Mouse (Mus musculus): ENCODE data around the gene Brox.
"Not testable (repeated sequence)": the region's sequence is repeated elsewhere in the genome, so short reads cannot be mapped to it uniquely, and the experiment has no call there.

Brox gene

DNA sequence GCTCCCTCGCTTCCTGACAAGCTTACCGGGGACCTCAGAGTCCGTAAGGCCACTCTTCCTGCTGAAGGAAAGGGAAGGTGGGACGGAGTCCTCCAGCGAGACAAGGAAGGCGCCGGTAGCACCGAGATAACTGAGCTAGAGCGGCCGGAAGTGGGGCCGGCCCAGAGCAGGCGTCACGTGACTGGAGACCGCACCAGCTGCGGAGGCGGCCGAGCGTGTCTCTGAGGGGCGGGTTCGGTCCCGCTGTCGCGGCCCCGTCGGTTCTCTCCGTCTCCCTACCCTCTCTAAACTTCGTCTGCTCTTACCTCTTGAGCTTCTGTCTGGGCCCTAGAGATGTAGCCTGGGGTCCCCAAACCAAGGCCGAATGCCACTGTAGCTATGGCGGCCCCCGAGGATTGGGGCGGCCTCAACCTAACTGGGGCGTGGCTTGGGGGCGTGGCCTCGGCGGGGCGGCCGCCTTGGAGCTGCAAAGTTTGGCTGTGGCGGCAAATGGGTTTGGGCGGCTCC lies at the start of gene Brox:
TSS of gene Brox (minus strand) at position 393 of the 507 bp plus-strand sequence.
- in situ Hi-C loops (cut with MboI), result no loop called here

DNA sequence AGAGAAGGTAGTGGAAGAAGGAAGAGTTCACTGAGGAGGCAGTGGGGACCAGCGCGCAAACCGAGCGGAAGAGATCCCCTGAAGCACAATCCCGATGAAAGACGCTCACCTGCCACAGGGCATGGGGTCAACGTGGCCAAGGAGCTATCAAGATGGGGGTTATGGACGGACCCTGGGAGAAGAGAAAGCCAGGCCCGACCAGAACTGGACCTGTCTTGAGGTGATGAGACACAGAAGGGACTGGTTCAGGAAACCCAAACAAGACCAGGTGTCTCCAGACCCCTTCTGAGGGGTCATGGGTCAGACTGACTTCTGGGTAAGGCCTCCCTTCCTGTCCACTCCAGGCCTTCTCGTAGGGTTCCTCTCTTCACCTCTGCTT lies 48.7 kb upstream of the Brox start:
- in situ Hi-C loops (cut with MboI), result no loop called here

DNA sequence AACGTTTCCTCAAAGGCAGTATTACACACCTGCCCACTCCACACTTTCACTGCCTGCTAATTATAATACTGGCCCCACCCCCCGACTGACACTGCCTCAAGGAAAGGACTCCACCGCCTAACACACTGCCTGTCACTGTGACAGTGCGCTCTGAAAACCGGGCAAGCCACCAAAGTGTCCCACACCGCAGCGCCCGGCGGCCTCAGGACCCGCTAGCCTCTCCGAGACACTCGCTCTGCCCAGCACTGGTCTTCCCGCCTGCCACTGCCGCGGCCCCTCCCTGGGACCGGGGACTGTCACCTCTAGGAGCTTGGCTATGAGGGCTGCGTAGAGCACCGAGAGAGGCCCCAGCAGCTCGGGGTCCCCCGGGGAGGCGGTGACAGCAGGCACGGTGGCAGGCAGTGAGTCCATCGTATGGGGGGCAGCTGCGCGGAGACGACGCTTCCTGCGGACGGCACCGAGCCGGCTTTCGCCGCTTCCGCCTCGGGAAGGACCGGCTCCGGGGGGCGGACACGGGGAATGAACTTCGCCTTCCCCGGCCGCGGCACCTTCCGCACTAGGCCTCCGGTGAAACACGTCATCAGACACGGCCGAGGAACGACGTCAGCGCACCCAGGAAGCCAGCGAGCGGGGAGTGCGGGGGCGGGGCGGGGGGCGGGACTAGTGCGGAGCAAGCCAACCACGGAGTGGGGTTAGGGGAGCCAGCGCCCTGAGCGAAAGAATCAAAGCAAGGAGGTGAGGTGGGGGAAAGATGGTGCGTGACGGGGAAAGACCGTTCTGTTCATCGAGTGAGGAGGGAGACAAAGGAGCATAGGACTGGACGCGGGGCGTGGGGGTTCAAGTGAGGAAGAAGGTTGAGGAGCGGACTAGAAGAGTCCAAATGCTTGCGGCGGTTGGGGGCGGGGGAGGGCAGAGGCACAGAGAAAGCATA lies 48.1 kb upstream of the Brox start:
- in situ Hi-C loops (cut with MboI), result no loop called here

DNA sequence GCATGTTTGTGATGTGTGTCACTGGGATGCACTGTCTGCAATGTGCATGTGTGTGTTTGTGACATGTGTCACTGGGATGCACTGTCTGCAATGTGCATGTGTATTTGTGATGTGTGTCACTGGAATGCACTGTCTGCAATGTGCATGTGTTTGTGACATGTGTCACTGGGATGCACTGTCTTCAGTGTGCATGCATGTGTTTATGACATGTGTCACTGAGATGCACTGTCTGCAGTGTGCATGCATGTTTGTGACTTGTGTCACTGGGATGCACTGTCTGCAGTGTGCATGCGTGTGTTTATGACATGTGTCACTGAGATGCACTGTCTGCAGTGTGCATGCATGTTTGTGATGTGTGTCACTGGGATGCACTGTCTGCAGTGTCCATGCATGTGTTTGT lies 45.8 kb upstream of the Brox start:
- in situ Hi-C loops (cut with MboI), result not testable (repeated sequence)

DNA sequence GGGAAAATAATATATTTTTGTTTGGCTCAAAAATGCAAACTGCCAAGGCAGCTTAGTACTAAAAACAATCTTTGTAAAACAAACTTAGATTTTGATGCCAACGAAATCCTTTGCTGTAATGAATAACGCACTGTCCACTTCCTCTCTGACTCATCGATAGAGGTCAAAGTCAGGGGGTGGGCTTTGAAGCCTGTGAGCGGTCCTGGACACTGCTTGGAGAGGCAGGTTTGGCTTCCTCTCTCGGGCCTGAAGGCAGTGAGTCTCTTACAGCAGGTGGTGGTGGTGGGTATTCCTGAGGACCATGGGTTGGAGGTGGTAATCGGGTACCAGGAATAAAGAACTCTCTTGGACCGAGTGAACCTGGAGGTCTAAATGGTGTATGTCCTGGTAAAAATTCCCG lies 30.1 kb upstream of the Brox start:
- in situ Hi-C loops (cut with MboI), result no loop called here

DNA sequence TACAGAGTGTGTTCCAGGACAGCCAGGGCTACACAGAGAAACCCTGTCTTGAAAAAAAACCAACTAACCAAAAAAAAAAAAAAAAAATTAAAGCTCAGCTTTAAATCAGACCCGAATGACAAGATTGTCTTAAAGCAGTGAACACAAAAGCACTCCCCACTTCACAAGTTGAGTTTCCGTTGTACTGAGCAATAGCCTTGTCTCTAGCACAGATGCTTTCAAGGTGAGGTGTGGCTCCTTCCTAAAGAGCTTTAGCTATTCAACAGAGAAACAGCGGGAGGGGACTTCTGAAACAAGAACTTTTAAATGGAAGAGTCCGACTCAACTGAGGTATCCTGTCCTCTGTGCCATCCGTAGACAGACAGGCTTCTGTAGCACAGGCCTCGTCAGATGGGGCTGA lies 27.4 kb upstream of the Brox start:
- in situ Hi-C loops (cut with MboI), result no loop called here

DNA sequence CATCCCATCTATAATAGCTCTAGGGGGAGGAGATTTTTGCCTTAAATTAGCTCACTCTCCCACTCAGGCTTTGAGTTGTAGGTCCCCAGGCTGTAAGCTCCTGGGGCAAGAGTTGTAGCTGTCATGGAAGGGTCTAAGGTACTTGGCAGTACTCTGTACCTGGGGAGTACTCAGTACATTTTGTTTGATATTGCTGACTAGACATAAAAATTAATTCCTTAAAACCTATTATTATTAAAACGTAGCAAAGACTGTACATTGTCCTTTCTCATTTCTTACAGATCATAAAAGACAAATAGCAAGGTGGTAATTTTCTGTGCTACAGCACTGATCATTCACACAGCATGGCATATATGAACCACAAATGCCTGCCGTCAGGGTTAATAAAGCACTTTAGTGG lies 26.9 kb upstream of the Brox start:
- in situ Hi-C loops (cut with MboI), result no loop called here

DNA sequence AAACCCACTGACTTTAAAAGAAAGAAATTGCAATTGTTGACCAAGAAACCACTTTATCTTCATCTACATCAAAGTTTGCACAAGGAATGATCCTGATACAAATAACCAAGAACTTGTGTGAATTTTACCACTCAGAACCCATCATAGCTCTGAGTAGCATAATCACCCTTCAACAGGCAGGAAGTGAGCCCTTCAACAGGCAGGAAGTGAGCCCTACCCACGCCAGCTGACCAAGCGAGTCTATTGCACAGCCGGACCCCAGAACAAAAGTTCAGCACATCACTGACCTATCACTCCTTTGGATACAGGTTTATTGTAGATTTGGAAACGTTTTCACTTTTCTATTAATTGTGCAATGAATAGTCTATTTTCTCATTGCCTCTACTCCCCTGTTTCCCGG lies 25.4 kb upstream of the Brox start:
- in situ Hi-C loops (cut with MboI), result not testable (repeated sequence)

DNA sequence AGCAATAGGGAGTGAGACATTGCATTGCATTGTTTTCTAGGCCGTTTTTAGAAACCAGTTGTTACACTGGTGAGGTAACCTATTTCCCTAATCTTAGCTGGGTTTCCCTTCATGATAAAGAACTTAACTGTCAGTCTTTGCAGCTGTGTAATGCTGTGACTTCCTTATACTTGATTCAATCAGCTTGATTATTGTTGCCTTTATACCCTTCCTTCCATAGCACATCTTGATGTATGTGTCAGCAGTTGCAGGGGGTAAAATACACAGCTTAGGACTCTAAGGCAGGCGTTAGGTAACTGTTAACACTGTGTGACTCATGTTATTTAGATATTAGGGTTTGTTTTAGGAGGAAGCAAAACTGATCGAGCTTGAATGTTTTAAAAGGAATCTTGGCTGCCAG lies 23.6 kb upstream of the Brox start:
- in situ Hi-C loops (cut with MboI), result no loop called here

DNA sequence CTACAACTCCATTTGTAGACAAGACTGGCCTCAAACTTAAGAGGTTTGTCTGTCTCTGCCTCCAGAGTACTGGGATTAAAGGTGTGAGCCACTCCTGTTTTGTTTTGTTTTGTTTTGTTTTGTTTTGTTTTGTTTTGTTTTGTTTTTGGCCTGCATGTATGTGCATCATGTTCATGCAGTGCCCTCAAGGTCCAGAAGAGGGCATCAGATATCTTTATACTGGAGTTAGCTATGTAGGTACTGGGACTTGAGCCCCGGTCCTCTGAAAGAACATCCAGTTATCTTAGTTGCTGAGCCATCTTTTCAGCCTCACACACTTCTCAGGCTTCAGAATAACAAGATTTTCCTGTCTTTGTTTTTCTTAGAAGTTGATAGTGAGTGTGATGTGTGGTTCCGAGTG lies 18.7 kb upstream of the Brox start:
- in situ Hi-C loops (cut with MboI), result no loop called here

DNA sequence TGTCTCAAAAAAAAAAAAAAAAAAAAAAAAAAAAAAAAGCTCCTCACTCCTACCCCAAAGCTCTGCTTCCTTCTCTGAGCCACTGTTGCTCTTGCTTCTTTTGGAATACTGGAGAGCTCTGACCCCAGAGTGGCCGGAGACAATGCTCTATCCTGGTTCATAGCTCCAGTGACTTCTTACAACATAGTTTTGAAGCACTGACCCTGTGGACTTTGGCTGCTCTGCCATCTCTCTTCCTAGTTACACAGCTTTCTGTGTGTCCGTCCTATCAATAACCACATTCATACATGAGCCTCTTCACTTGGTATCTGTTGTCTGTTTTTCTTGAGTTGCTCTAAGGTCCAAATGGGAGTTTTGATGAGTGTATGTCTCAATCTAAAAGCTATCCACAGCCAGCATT lies 15.0 kb upstream of the Brox start:
- in situ Hi-C loops (cut with MboI), result no loop called here

DNA sequence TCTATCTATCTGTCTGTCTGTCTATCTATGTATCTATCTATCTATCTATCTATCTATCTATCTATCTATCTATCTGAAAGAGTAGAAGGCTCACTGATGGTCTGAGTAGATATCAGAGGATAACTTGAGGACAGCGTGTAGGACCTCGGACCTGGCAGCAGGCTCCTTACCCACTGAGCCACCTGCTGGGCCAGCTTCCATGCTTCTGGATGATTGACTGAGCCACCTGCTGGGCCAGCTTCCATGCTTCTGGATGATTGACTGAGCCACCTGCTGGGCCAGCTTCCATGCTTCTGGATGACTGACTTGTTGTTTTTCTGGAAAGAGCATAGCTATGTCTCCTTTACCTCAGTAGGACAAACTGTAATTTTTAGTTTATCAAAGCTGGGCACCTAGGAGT lies 12.5 kb upstream of the Brox start:
- in situ Hi-C loops (cut with MboI), result not testable (repeated sequence)

DNA sequence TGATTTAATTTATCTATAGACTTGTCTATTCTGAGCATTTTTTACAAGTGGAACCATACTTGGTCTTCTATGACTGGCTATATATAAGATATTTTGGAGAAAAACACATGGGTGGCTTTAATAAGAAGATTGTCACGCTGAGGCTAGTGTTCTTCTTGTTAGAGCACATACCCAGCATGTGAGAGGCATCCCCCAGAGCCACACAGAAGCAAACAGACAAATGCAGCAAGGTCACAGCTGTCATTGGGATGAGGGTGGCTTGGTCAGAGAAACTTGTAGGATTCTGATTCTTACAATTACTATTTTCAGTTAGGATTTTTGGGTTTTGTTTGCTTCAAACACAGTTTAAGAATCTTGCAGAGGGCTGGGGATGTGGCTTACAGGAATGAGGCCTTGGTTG lies 11.4 kb upstream of the Brox start:
- in situ Hi-C loops (cut with MboI), result no loop called here

DNA sequence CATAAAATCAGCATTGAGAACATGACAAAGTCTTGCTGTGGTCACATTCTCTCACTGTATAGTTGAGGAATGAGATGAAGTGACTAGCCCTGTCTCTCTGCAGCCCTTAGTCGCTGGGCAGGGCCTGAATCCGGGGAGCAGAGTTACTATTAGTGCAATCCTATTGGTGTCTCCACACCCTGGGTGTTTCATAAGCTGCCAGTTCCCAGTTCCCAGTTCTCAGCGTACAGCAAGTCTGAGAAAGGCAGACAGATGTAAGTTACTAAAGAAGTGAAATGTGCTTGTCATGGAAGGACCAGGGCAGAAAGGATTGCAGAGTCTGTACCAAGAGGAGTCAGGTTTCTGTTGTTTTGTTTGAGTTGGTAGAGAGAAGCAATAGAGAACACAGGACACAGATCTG lies 10.5 kb upstream of the Brox start:
- in situ Hi-C loops (cut with MboI), result no loop called here

DNA sequence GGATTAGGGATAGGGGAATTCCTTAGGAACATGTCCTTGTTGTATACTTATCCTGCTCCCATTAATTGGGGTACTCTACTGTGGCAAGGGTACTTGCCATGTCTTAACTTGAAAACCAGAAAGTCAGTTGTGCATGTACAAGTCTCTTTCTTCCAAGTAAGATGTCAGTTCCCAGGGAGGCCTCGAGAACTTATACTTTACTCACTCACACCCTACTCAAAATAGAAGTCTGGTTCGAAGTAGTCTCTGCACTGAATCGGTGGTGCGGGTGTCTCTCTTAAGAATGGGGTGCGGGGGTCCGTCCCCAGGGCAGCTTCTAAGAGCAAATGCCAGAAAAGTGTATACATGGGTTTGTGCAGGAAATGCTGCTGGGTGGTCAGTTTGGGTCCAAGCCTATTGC lies 2.1 kb upstream of the Brox start:
- in situ Hi-C loops (cut with MboI), result no loop called here

DNA sequence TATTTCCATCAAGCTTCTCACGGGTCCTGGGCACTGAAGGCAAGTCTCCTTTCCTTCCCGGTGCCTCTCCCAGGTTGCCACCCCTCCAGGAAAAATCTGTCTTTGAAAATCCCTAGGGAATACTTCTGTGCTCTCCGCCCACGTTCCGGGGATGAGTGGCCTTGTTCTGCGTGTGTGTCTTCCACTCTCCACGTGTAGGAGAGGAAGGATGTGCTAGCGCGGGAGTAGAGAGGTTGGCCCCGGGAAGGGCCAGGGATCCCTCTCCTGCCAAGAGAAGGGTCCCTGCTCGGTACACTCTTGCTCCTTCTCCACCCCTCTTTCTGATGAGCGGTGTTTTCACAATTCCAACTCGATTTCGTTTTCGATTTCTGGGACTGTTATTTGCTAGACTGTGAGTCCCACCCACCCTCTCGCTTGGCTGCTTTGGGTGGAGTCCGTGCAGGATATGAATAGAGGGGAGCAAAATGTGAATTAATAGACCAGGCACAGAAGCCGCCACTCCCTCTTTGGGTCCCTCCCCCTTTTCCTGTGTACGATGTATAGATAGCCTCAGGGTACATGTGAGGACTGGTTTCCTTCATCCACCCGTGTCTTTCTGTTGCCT lies 919 bp upstream of the Brox start:
- in situ Hi-C loops (cut with MboI), result no loop called here

DNA sequence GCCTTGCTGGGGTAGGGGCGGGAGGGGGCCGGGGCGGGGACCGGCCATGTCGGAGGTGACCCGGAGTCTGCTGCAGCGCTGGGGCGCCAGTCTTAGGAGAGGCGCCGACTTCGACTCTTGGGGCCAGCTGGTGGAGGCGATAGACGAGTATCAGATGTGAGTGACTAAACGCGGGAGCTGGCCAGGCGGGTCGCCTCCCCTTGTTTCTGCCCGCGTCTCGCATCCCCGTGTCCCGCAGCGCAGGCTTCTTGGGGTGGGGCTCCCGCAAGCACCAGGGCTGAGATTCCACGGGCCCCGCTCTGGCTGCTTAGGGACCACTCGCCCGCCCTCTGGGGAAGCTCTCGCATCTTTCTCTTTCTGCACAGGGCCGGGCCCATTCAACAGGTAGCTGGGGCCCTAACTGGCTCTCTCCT lies 410 bp upstream of the Brox start:
- in situ Hi-C loops (cut with MboI), result no loop called here

DNA sequence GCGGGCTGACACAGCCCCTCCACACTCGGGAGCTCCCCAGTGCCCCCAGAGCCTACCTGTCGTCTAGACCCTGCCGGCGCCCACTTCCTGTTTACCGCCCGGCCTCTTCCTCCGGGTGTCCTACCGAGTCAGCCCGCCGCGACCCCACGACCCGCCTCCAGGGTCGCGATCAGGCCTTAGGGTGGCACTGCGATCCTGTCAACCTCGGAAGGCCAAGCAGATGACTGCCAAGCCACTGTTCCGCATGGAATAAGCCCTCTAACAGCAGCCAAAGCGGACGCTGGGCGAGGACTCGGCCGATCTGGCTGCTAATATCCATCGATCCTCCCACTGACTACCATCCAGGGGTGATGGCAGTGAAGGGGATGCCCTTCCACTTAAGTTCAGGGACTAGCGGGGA lies 604 bp downstream of the Brox start, which contains the start of gene Aida:
TSS of gene Aida (plus strand) at position 126 of the 400 bp plus-strand sequence.
- in situ Hi-C loops (cut with MboI), result no loop called here

DNA sequence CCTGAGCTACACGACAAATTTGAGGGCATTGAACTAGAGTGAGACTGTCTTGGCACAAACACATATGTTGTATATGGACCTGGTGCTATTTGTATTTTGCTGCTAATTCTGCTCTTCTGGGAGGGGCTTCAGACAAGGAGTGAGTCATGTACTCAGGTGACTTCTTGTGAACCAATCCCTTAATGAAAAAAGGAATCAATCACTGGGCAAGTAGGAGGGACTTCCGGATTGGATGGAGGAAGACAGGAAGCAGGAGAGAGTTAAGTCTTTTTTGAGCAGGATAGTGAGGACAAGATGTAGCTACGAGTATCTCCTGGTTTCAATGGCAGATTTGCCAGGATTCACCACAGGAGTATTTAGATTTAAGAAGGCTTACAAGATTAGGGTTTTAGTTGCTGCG lies 7.5 kb downstream of the Brox start:
- in situ Hi-C loops (cut with MboI), result no loop called here

DNA sequence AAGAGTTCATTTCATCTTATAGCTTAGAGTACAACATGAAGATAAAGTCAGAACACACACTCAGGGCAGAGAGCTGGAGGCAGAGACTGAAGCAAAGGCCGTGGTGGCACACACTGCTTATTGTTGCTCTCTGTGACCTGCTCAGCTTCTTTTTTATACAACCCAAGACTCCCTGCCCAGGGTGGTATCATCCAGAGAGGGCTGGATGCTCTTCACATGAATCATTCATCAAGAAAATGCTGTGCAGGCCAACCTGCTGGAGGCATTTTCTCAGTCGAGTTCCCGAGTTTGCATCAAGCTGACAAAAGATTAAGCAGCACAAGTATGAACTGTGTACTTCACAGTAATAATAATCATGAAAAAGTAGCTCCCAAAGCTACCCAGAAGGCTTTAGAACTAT lies 8.7 kb downstream of the Brox start:
- in situ Hi-C loops (cut with MboI), result no loop called here

DNA sequence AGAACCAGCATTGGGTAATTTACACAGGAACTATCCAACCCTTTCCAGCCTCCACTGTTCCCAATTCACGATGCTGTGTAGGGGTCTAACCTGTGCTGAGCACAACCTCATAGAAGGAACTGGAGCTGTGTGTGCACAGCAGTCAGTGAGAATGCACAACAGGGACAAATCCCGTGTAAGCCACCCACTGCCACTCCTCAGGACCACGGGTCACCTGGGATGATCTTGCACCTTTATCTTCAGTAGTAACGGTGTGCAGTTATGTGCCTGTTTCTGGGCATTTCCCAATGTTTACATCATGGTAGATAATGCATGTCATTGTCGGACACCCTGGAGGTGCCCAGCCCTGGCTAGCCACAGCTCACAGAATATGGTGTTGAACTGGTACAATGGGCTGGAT lies 21.3 kb downstream of the Brox start:
- in situ Hi-C loops (cut with MboI), result no loop called here

DNA sequence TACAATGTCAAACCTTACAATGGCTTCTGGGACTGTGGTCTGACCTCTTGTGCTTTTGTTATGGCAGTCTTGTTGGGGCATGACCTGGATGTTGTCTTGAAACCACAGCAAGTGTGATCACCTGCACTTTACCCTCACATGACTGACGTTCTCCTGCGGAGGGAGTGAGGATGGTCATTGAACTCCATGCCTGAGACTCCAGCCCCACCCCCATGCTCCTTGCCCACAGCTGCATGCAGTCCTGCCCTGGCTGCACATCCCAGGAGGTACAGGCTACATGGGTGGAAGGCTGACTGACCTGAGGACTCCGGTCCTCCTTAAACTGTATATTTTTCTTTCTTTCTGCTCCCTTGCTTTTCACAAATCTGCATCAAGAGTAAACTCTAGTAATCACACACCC lies 22.7 kb downstream of the Brox start:
- in situ Hi-C loops (cut with MboI), result no loop called here
